Mouse (Mus musculus) layer of hippocampus, adult 2 months (tissue): ENCODE data around the gene Nkd2. TPM values are rescaled to one million over a fixed set of nuclear protein-coding genes. Genes with fewer than 3 reads are reported as not detected.

Experiments
- DNase-seq, 2 experiments: peaks; one replicate each; pipeline ENCODE4 v3.0.0; 2022; ENCODE audit warnings: low spot score in 2 of 2
- H3K27ac ChIP-seq: fragments of 200-600 bp; 2 replicates; pipeline ENCODE4 v1.8.1; 2022
- H3K4me3 ChIP-seq: fragments of 200-600 bp; 2 replicates; pipeline ENCODE4 v1.8.1; 2022; ENCODE audit warnings: mild to moderate bottlenecking
- CTCF ChIP-seq: fragments of 200-600 bp; conservative IDR thresholded peaks from 2 replicates; pipeline ENCODE4 v1.8.1; 2022; ENCODE audit warnings: antibody characterized with exemption, mild to moderate bottlenecking, moderate library complexity
- total RNA-seq, 2 experiments: library from RNA; stranded (reverse); gene quantifications; 2 replicates each; pipeline ENCODE4 v1.2.3; 2021

Gene Nkd2
- total RNA-seq, 2 experiments from 2014 or later = 6.2 to 8.9 TPM

DNA sequence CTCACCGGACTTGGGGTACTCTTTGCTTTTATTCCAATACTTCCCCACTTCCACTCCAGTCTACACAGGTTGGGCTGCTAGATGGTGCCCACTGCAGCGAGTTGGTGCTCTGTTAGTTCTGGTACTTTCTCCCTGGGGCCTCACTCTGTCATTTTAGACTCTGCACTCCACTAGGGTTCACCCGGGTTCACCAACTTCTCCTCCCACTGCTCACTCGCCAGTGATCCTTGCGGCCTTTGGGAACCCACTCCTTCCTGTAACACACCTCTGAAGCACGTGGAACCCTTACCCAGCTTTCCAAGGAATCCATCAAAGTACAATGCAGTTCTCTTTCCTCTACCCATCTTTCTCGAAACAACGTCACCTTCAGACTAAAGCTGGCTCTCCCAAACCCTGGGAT lies 9.7 kb downstream of the Nkd2 start:
- no peak for DNase-seq
- TF ChIP-seq CTCF = no peak
- no peak overlapping the region for H3K4me3 ChIP-seq
- H3K27ac ChIP-seq = no peak overlapping the region

DNA sequence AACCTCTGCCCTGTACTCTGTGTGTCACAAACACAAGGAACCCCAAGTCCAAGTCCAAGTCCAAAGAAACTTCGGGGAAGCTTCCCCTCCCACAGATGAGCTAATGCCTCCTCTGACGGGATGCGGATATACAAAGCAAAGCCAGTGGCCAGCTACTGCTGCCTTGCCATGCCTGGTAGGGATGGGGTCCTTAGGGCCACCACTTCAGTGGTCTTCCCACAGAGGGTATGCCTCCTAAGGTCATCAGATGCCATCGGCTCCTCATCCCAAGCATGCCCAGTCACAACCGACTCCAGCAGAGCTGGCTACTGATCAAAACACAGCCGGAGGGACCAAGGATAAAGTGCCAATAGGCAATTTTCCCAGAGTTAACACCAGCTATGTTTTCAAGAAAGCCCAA lies 10.9 kb downstream of the Nkd2 start:
- Histone ChIP-seq H3K4me3 (no peak overlapping the region), H3K27ac (no peak overlapping the region)
- TF ChIP-seq CTCF = no peak
- DNase-seq = no peak

DNA sequence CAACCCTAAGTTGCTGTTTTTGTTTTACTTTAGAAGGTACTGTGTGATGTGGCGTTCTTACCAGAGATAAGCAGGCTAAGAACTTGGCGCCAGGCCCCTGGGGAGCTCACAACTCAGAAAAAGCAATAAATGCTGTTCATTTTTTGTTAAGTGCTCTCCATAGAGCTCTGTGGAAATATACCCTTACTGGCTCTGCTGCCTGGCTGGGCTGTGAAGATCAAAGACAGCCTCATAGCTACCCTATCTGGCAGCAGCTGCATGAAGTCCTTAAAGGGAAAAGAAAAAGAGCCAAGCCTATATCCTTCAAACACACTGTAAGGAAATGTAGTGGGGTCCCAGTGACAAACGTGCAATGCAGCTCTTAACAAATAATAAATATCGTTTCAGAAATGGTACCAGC lies 11.6 kb downstream of the Nkd2 start:
- Histone ChIP-seq H3K4me3 (no peak overlapping the region), H3K27ac (no peak overlapping the region)
- DNase-seq = no peak
- TF ChIP-seq CTCF = no peak

DNA sequence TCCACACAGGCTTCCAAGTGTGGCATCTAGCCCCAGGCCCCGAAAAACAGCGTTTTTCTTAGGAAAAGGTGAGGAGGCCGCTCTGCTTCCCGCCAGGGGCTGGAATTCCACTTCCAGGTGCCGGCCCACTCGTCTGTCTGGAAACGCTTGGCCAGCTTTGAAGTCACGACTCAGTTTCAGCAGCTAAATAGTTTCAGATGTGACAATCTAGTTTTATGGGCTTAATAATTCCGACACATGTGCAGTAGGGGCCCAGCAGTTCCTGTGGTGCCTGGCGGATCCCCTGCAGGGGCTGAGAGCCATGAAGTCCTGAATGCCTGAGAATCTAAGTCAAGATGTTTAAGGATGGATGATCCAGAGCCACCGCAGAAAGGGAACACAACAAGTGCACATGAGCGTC lies 13.6 kb downstream of the Nkd2 start:
- TF ChIP-seq CTCF = no peak
- H3K4me3 ChIP-seq = no peak overlapping the region
- no peak for DNase-seq
- no peak overlapping the region for H3K27ac ChIP-seq

DNA sequence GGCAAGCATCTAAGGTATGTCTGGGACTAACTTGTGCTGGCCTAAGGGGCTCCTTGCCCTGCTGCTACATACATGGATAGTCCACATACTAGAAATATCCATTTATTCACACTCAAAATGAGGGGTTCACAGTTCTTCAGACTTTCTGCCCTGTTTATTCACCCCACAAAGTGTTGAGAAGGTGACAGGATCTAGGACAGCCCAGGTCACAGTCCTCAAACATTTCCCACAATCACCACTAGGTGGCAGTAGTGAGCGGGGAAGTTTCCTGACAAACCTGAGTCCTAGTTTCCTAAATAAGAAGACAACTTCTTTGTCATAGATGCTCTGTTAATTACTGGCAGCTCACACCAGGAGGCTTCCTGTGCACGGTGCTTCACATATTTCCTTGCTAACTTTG lies 15.9 kb downstream of the Nkd2 start:
- no peak overlapping the region for H3K27ac ChIP-seq
- DNase-seq = peak; percentile 23 to 72
- TF ChIP-seq CTCF = peak; percentile 95
- H3K4me3 ChIP-seq = no peak overlapping the region

DNA sequence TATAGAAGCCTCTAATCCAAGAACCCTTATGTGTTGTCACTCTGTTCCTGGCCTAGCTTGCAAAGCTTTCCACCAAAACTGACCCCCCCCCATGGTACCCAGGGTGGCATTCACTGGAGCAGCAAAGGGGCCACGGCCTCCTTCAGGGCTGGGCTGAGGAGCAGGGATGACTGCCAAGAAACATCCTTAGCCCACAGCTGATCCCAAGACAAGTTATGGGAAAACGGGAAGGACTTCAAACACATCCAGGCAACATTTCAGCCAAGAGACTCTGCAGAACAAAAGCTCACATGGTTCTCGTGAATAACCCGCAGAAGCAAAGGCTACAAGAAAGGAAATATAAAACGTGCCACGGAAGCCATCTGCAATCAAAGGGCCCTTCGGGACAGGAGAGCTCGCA lies 20.2 kb downstream of the Nkd2 start:
- H3K27ac ChIP-seq = no peak overlapping the region
- no peak for TF ChIP-seq CTCF
- H3K4me3 ChIP-seq = no peak overlapping the region
- no peak for DNase-seq

DNA sequence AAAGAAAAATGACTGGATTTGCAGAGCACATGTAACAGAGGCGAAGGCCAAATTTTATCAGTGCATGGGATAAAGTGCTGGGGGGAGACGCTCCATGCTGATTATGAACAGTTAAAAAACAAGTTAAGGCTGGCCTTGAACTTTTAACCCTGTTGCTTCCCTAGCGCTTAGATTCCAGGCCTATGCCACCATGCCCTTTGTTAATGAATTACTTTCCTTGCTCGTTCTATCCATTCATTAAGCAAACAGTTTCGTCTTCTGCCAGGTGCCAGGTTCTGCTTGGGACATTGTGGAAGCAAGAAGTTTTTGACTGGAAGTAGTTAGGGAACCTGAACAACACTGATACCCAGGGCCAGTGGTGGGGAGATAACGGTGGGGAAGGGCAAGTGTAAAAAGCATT lies 23.7 kb downstream of the Nkd2 start:
- DNase-seq = no peak

DNA sequence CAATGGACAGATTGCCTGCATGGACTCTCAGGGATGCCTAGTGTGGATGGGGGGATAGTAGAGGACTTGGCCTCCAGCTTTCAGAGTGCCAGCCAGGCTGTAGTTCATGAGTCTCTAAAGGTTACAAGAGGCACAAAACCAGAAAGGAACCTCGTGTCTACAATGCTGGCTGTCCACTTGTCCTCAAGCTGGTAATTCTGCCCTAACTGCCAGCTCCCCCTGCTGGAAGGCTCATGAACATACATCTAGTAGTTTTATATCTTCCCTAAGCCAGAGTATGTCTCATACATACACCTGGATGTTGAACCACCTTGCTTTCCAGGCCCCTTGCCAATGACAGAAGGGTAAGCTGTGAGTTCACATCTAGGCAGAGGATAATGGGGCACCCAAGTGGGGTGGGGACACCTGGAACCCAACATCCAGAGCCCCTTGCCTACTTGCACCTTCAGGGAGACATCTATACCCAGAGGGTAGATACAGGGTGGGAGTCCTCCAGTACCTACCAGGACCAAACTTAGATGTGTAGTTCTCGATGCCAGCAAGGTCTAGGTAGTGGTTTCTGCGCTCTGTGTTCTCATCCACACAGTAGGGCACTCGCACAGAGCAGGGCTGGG lies 25.1 kb downstream of the Nkd2 start:
- H3K27ac ChIP-seq = no peak overlapping the region
- no peak overlapping the region for H3K4me3 ChIP-seq
- peak; percentile 89 for TF ChIP-seq CTCF
- DNase-seq = peak; percentile 24 to 67

More for the DNA sequence above, 23.7 kb downstream of the Nkd2 start:
- no peak for TF ChIP-seq CTCF
- Histone ChIP-seq H3K4me3 (no peak overlapping the region), H3K27ac (no peak overlapping the region)

DNA sequence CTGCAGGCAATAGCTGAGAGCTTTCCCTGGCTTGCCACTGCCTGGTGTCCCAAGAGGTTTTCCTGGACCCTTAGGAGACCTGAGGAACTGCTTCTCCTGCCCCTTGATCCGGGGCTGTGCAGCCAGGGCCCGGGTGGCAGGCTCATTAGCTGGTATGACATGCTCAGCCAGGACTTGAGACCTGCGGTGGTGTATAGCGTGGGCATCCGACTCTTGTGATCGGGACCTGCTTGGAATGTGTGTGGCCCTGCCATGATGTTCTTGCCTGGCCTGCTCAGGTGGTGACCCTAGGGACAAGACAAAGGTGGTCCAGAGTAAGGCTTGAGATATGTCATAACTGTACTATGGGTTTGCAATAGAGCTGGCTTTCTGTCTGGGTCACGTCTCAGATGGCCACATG lies 26.2 kb downstream of the Nkd2 start:
- no peak for DNase-seq
- H3K27ac ChIP-seq = no peak overlapping the region
- TF ChIP-seq CTCF = no peak
- no peak overlapping the region for H3K4me3 ChIP-seq

DNA sequence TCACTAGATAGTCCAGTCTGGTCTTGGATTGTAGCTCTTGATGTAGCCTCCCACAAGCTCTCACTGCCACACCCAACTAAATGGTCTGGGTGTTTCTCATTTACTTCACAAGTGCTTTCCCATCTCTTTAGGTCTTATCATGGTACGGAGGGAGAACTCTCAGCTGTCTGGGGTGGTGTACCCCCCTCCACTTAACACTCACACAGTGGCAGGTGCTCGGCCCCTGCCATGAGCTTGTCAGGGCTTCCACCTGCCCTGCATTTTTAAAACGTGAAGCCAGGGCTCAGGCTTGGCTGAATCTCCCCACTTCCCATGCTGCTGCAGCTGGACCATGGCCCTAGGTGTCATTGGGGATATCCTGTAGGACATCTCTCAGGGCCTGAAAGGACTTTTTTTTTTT lies 28.5 kb downstream of the Nkd2 start:
- no peak overlapping the region for H3K27ac ChIP-seq
- TF ChIP-seq CTCF = no peak
- H3K4me3 ChIP-seq = no peak overlapping the region
- no peak for DNase-seq

DNA sequence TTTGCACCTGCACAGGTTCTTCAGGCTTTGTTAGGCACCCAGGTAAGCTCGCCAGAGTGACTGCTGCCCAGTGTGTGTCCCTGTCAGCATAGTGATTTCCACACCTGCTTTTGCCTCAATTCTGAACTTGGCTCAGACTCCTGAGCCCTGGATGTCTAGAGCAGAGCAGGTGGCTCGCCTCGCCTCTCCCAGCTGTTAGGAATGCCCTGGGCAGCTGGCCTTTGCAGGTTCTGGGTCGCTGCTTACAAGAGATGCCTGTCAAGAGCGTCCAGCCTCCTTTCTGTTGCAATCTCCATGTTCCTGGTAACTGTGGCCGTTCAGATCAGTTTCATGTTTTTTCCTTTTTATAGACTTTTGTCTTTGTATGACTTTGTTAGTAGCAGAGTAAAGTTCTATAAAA lies 31.1 kb downstream of the Nkd2 start:
- Histone ChIP-seq H3K4me3 (no peak overlapping the region), H3K27ac (no peak overlapping the region)
- no peak for DNase-seq
- TF ChIP-seq CTCF = no peak

DNA sequence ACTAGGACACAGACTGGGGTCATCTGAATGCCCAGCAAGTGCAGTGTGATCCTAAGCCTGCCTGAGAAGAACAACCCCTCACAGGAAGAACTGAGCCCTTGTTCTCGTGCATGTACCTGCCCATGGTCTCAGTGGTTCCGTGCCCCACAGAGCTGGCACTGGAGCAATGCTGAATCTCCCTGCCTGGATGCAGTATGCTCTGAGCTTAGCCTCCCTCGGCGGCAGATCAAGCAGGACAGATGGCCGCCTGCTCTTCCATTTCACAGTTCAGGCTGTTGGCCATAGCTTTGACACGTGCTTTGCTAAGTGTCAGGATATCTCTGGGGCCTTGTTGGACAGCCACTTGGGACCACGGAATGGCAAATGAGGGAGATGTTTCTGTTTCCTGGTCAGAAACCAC lies 33.2 kb downstream of the Nkd2 start:
- Histone ChIP-seq H3K4me3 (no peak overlapping the region), H3K27ac (no peak overlapping the region)
- no peak for DNase-seq
- TF ChIP-seq CTCF = no peak

DNA sequence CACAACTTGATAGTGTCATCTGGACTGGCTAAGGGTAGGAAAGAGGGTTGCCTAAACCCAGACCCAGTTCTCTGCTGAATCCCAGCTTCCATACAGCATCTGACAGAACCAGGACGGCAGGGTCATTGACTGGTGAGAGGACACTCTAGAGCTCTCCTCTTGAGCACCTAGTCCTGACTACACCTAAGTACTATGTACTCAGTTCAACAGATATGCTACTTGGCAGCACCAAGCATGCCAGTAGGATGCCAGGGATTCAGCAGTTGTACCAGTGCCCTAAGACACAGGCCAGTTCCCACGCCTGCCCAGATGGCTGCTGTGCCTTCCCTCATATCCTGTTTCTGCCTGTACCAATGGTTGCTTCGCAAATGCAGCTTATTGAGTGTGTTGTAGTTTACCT lies 34.5 kb downstream of the Nkd2 start:
- no peak for DNase-seq
- Histone ChIP-seq H3K4me3 (no peak overlapping the region), H3K27ac (no peak overlapping the region)
- TF ChIP-seq CTCF = no peak

DNA sequence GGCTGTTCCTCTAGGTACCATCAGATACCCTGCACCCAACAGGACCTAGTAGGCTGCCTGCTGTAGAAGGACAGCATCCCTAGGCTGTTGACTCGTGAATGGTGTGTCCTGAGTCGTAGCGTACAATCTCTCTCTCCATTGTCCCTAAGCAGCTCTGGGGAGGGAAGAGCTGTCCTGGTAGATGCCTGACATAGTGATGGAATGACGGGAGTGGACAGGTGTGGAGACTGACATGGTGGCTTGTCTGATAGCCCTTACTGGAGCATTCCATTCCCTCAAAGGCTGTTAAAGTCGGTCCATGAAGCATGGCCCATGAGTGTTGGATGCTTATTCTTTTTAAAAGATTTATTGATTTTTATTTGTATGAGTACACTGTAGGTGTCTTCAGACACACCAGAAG lies 42.5 kb downstream of the Nkd2 start:
- Histone ChIP-seq H3K27ac (no peak overlapping the region), H3K4me3 (no peak overlapping the region)
- no peak for DNase-seq
- no peak for TF ChIP-seq CTCF

DNA sequence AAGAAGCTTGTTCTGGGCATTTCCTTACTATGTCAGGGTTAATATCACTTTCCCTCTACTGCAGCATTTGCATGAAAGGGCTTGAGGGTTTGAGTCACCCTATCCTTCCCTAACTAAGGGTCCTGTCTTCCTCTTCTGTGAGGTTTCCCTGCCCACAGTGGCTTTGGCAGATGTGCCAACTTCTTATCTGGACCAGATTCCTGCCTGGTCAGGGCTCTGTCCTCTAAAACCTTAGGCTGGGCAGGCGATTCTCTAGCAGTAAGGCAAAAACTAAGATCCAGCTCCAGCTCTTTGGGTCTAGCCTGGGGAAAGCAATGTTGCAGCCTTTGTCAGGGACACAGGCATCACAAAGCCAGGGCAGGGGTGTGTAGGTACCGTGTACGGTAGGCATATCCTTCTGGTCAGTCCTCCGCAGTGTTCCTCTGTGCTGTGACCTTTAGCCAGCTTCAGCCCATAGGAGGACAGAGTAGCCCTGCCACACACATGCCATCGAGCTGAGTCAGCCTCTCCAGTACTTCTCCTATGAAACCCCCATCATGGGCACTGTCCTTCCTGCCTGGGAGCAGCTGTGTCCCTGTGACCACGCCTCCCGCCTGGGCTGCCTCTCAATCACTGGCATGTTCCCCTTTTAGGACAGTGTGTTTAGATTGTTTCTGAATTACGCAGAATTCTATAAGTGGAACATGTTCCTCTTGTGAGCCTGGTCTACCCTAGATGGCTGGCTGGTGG lies 43.8 kb downstream of the Nkd2 start:
- no peak for TF ChIP-seq CTCF
- no peak overlapping the region for H3K4me3 ChIP-seq
- H3K27ac ChIP-seq = no peak overlapping the region
- DNase-seq = peak in 1 of 2 experiments; percentile 7
